Mouse (Mus musculus) embryonic facial prominence, embryonic 10.5 days (tissue): ENCODE results near the gene ccdc198. TPM values are rescaled to one million over a fixed set of nuclear protein-coding genes. Genes with fewer than 3 reads are reported as not detected.
"Not testable (repeated sequence)": the region's sequence is repeated elsewhere in the genome, so short reads cannot be mapped to it uniquely, and the experiment has no call there.

ENCODE experiments used
- DNase-seq: peaks from one replicate; pipeline ENCODE4 v3.0.0-alpha.2; 2017; ENCODE audit warnings: low spot score
- H3K27ac ChIP-seq: fragments of 300-500 bp; sonication (generic); replicated peaks from 2 replicates; pipeline ENCODE4 v1.5.1; 2016; ENCODE audit warnings: mild to moderate bottlenecking
- H3K27me3 ChIP-seq: fragments of 300-500 bp; sonication (generic); replicated peaks from 2 replicates; pipeline ENCODE4 v1.6.1; 2016; ENCODE audit warnings: low read depth, mild to moderate bottlenecking; ENCODE audit not compliant: poor library complexity, severe bottlenecking
- H3K36me3 ChIP-seq: fragments of 300-500 bp; sonication (generic); replicated peaks from 2 replicates; pipeline ENCODE4 v1.6.1; 2016; ENCODE audit warnings: mild to moderate bottlenecking, moderate library complexity
- H3K4me1 ChIP-seq: fragments of 300-500 bp; sonication (generic); 2 replicates; pipeline ENCODE4 v1.6.1; 2016
- H3K4me3 ChIP-seq: fragments of 300-500 bp; sonication (generic); 2 replicates; pipeline ENCODE4 v1.5.1; 2016; ENCODE audit warnings: mild to moderate bottlenecking, moderate library complexity
- H3K9me3 ChIP-seq: fragments of 300-500 bp; sonication (generic); 2 replicates; pipeline ENCODE4 v1.6.1; 2016; ENCODE audit warnings: mild to moderate bottlenecking
- WGBS: fragments of 180-500 bp; shearing (Covaris S2); methylation state at CpG from one replicate; pipeline ENCODE4 v1.1.7; 2016; 5-methylcytosine and 5-hydroxymethylcytosine counted together
- polyA plus RNA-seq: library from polyadenylated mRNA; unstranded; fragments of >200 nt; fragmentation: Nextera tagmentation; extraction: Ambion mirVana; gene quantifications from 2 replicates; pipeline ENCODE4 v1.2.1, GENCODE M21; 2016

The ccdc198 gene
- polyA plus RNA-seq, 1 experiment from 2014 or later: not detected

DNA sequence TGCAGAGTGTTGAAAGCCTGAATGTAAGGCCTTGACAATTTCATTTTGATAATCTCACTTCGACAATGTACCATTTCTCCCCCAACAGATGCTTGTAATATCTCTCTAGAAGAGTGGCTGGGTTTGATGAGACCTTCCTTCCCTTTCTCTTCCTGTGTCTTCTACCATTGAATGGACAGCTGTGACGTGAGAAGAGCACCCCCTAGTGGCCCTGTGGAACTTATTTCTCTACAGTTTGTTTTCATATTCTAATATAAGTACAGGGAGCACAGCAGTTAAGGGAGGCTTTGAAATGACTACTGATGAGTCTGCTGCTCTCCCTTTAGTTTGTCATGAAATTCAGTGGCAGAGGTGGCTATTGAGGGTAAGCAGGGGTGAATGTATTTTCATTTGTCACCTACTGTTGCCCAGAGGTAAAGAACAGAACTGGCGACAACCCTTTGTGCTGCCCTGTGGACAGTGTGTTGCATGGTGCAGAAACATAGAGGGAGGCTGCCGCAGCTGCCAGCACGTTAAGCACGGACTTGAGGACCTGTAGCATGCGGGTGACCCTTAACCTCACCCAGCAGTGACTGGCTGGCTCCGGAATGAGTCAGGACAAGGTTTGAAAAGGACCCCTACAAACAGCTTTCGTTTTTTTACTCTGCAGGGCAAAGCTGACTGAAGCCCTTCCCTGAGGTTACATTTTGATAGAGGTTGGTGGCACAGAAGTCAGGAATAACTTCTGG, 10.3 kb downstream of the ccdc198 start:
- H3K27me3 ChIP-seq: no peaks in the 10 kb centered on the region
- no peaks in the 10 kb centered on the region for H3K4me1 ChIP-seq
- DNase-seq: peak; percentile 55
- no peak overlapping the region for H3K27ac ChIP-seq
- WGBS: 51% methylated on average over 9 of the region's 9 CpGs
- H3K4me3 ChIP-seq: no peak overlapping the region
- no peaks in the 10 kb centered on the region for H3K36me3 ChIP-seq
- H3K9me3 ChIP-seq: no peaks in the 10 kb centered on the region

DNA sequence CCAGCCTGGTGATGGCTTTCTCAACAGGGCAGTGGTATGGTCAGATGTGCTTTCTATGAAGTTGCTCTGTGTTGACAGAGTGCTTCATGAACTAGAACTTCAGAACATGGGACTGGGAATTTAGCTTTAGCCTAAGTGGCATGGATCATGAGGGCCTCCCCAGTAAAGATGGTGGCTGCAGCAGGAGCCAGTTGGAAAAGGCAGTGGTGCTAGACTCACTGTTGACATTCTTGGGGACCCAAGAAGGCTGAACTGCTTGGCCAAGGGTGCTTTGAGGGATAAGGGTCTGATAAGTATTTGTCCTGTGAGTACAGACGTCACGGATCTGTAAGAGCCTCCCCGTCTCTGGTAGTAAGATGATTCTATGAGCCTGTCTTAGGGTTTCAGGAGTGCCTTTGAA, 13.4 kb downstream of the ccdc198 start:
- Histone ChIP-seq H3K4me1 (no peaks in the 10 kb centered on the region), H3K4me3 (no peak overlapping the region), H3K36me3 (no peaks in the 10 kb centered on the region), H3K27me3 (no peaks in the 10 kb centered on the region), H3K27ac (no peak overlapping the region), H3K9me3 (no peaks in the 10 kb centered on the region)
- no peak for DNase-seq
- WGBS: 92% methylated on average over 3 of the region's 3 CpGs

DNA sequence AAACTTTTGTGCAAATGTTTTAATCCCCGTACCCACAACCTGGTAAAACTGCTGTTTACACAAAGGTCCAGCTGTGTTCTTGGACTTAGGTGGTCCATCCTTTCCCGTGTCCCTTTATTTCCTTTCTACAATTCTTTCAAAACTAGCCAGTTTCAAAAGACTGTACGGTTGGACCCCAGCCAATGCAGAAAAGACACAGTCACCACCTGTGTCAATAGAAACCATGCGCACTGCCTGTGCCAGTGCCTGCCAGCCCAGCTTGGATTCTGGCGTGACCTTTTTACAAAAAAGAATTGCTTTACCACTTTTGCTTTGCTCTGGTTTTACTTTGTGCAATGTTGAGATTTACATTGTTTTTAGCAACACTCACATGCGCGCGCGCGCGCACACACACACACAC, 18.3 kb downstream of the ccdc198 start:
- Histone ChIP-seq H3K4me3 (no peak overlapping the region), H3K27ac (no peak overlapping the region), H3K27me3 (no peaks in the 10 kb centered on the region), H3K9me3 (no peaks in the 10 kb centered on the region), H3K36me3 (no peaks in the 10 kb centered on the region), H3K4me1 (no peaks in the 10 kb centered on the region)
- DNase-seq: no peak
- 90% methylated on average over 11 of the region's 11 CpGs for WGBS

DNA sequence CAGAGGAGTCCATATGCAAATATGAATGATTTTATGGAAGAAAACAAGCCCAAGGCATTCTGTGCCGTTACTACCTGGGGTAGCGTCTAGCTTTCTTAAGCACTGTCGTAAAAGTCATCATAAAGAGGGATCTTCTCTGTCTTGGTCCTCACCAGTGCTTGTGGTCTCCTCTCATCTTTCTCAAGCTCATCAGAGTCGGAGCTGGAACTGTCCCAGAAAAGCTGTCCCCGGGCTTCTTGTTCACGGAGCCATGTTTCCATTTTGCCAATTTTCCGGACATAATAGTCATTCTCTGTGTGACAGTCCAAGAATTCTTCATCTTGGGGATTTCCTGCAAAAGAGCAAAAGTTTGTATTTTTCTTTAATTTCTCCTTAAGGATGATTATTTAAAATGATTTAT, 18.8 kb downstream of the ccdc198 start:
- Histone ChIP-seq H3K9me3 (no peaks in the 10 kb centered on the region), H3K27me3 (no peaks in the 10 kb centered on the region), H3K27ac (no peak overlapping the region), H3K4me3 (no peak overlapping the region), H3K36me3 (no peaks in the 10 kb centered on the region), H3K4me1 (no peaks in the 10 kb centered on the region)
- DNase-seq: no peak
- 91% methylated on average over 7 of the region's 7 CpGs for WGBS

DNA sequence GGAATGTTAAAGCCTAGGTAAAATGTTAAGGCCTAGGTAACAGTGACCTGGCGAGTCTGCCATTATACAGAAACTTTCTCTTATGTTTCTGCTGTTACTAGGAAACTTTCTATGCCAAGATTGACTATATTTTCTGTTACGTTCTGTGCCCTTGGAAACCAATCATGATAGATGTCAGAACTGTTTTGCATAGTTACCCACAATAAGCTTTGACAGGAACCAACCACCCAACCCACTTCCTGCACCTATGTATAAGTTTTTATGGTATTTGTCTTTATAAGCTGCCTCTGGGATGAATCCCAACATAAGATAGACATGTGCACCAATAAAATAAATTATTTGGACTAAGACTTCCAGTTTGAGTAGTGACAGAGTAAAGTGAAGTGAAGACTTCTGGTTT, 23.5 kb downstream of the ccdc198 start:
- Histone ChIP-seq H3K36me3 (no peaks in the 10 kb centered on the region), H3K27me3 (no peaks in the 10 kb centered on the region), H3K4me3 (no peak overlapping the region), H3K27ac (no peak overlapping the region), H3K9me3 (no peaks in the 10 kb centered on the region), H3K4me1 (no peaks in the 10 kb centered on the region)
- 84% methylated on average over 2 of the region's 2 CpGs for WGBS
- DNase-seq: no peak

DNA sequence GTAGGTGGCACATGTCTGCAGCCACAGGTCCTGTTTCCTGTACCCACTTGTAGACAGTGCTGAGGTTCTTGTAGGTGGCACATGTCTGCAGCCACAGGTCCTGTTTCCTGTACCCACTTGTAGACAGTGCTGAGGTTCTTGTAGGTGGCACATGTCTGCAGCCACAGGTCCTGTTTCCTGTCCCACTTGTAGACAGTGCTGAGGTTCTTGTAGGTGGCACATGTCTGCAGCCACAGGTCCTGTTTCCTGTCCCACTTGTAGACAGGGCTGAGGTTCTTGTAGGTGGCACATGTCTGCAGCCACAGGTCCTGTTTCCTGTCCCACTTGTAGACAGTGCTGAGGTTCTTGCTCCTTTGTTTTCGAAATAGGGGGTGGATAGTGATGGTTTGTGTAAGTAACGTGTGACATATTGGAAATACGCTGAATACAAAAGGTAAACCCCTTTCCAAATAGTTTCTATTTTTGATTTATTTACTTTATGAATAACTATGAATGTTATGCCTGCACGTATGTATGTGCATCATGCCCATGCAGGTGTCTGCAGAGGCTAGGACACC, 25.7 kb downstream of the ccdc198 start:
- H3K9me3 ChIP-seq, H3K27ac ChIP-seq, H3K27me3 ChIP-seq, H3K36me3 ChIP-seq, DNase-seq, H3K4me1 ChIP-seq, H3K4me3 ChIP-seq: not testable (repeated sequence)
- WGBS: 90% methylated on average over 4 of the region's 4 CpGs

DNA sequence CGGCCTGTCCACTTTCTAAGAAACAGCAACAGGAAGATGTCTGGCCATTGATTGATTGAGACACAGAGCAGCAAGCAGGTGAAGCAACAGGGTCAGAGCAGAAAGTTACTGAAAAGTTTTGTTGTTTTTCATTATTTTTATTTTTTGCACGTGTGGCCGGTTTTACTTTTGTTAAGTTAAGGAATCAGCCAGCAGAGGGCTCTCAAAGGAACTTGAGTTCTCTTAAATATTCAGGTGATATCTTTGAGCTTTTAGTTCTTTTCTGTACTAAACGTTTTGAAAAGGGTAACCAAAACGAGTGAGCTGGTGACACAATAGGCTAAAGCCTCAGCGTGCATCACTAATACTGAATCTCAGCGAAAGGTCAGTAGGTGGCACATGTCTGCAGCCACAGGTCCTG, 26.6 kb downstream of the ccdc198 start:
- Histone ChIP-seq H3K4me3 (no peak overlapping the region), H3K36me3 (no peaks in the 10 kb centered on the region), H3K27ac (no peak overlapping the region), H3K27me3 (no peaks in the 10 kb centered on the region), H3K9me3 (no peaks in the 10 kb centered on the region), H3K4me1 (no peaks in the 10 kb centered on the region)
- WGBS: 73% methylated on average over 7 of the region's 7 CpGs
- no peak for DNase-seq

DNA sequence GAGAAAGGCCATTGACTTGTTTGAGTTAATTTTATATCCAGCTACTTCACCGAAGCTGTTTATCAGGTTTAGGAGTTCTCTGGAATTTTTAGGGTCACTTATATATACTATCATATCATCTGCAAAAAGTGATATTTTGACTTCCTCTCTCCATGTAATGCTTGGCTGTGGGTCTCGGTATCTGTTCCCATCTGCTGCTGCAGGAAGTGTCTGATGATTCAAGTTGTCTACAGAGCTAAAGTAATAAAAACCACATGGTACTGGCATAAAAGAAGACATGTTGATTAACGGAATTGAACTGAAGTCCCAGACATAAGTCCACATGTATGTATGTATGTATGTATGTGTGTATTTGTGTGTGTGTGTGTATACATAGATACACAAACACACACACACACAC, 35.1 kb downstream of the ccdc198 start:
- H3K9me3 ChIP-seq, H3K36me3 ChIP-seq, DNase-seq, H3K4me3 ChIP-seq, H3K27ac ChIP-seq, H3K27me3 ChIP-seq, H3K4me1 ChIP-seq: not testable (repeated sequence)
- 78% methylated on average over 3 of the region's 3 CpGs for WGBS

DNA sequence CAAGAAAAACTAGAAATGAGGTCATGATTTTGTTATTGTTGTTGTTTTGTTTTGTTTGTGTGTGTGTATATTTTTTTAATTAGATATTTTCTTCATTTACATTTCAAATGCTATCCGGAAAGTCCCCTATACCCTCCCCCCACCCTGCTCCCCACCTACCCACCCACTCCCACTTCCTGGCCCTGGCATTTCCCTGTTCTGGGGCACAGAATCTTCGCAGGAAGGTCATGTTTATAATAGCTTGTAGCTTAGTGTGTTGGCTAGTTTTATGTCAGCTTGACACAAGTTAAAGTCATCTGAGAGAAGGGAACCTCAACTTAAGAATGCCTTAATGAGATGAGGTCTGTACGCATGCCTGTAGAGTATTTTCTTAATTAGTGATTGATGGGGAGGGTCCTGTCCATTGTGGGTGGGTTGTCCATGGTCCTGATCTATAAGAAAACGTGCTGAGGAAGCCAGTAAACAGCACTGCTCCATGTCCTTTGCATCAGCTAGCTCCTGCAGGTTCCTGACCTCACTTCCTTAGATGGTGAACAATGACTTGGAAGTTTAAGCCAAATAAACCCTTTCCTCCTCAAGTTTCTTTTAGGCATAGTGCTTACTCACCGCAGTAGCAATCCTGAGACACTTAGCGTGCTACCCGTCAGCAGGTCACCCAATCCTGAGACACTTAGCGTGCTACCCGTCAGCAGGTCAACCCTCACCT, 44.0 kb downstream of the ccdc198 start:
- H3K4me3 ChIP-seq: no peak overlapping the region
- DNase-seq: no peak
- no peaks in the 10 kb centered on the region for H3K9me3 ChIP-seq
- no peak overlapping the region for H3K27ac ChIP-seq
- no peaks in the 10 kb centered on the region for H3K36me3 ChIP-seq
- no peaks in the 10 kb centered on the region for H3K27me3 ChIP-seq
- H3K4me1 ChIP-seq: no peaks in the 10 kb centered on the region
- WGBS: 78% methylated on average over 9 of the region's 9 CpGs

DNA sequence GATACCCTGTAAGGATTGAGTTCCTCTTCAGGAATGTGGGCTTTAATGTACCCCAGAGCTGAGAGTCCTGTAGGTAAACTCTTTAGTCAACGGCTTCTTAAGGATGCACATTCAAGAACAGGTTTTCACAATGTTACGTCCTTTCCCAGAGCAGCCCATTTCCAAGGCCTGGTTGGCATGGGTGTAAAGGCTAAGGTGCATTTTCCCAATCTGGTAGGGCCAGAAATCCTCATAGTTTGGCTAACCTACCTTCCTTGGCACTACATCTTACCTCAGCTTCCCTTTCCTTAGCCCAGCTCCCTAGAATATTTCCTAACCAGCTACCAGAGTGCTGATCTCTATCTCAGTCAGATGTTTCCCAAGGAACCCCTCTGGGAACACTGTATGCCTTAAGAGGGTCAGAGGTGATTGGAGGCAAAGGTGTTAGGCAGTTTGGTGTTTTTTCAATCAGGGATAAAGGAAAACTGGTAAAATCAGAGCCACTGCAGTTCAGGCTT, 48.2 kb downstream of the ccdc198 start:
- Histone ChIP-seq H3K27ac (no peak overlapping the region), H3K4me1 (no peaks in the 10 kb centered on the region), H3K27me3 (no peaks in the 10 kb centered on the region), H3K4me3 (no peak overlapping the region), H3K9me3 (no peaks in the 10 kb centered on the region), H3K36me3 (peaks cover 6% of the 10 kb centered on the region)
- WGBS: 87% methylated on average over 2 of the region's 2 CpGs
- DNase-seq: no peak

DNA sequence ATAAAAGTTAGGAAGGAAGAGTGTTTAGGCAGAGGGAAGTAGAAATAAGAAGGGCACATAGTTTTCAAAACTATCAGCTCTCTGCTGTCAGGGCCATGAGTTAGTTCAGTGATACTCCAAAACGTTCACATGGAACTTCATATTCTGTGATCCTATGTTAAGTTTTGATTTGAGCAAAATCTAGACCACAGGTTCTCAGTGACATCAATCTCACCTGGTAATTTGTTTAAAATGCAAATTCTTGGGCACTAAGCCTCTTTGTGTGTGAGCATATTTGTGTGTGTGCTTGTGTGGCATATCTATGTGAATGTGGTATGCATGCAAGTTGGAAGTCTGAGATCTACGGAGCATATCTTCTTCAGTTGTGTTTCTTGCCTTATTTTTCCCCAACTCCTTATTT, 59.0 kb downstream of the ccdc198 start:
- DNase-seq: no peak
- 92% methylated on average over 2 of the region's 2 CpGs for WGBS
- Histone ChIP-seq H3K4me1 (no peaks in the 10 kb centered on the region), H3K36me3 (peaks cover 92% of the 10 kb centered on the region), H3K27ac (no peak overlapping the region), H3K4me3 (no peak overlapping the region), H3K27me3 (no peaks in the 10 kb centered on the region), H3K9me3 (no peaks in the 10 kb centered on the region)

DNA sequence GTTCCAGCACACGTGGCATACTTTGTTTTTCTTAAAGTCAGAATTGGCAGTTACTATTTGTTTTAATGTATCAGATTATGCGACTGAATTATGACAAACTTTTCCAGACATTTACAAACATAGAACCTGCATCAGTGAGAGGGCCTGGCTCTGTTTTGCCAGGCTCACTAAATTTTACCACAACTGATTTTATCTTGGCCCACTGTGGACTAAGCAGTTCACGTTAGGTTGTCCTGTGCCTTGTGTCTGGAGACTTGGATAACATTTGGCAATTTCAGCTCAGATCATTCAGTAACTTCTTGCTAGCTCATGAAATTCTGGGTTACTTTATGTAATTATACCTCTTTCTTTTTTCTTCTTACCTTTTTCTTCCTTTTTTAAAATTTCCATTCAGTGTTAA, 65.5 kb downstream of the ccdc198 start:
- H3K27ac ChIP-seq: no peak overlapping the region
- H3K4me1 ChIP-seq: peaks cover 1% of the 10 kb centered on the region; the same call in 1 of the 2 replicates
- no peaks in the 10 kb centered on the region for H3K9me3 ChIP-seq
- 83% methylated on average over 3 of the region's 3 CpGs for WGBS
- no peak overlapping the region for H3K4me3 ChIP-seq
- no peak for DNase-seq
- peaks cover 64% of the 10 kb centered on the region for H3K36me3 ChIP-seq
- no peaks in the 10 kb centered on the region for H3K27me3 ChIP-seq
